Mouse (Mus musculus): ENCODE measurements at regions not wholly inside any gene's neighbourhood (a gene's known extent, or its start where the extent isn't known, plus 50 kb on each side); places are given as distances from the start of the nearest gene placed in this dataset.

GRCm38 (mm10) chr7:134436917-134437316, 51.5 kb upstream of the D7Ertd443e start:
- Histone ChIP-seq H3K27ac (no peak overlapping the region), H3K36me3 (replicated peaks) (no peaks in the 10 kb centered on the region), H3K4me2 (no peak overlapping the region), H3K4me1 (no peaks in the 10 kb centered on the region), H3K27me3 (replicated peaks) (no peaks in the 10 kb centered on the region), H3K4me3 (no peak overlapping the region), H3K9ac (no peak overlapping the region), H3K9me3 (no peaks in the 10 kb centered on the region)
- WGBS, result 87% methylated on average over 3 of the region's 3 CpGs
- ATAC-seq (replicated peaks), result no peak

GRCm38 (mm10) chr7:134439281-134439680, 53.8 kb upstream of the D7Ertd443e start:
- no peak overlapping the region for H3K27ac ChIP-seq
- H3K27me3 ChIP-seq (replicated peaks), result no peaks in the 10 kb centered on the region
- no peaks in the 10 kb centered on the region for H3K4me1 ChIP-seq
- 91% methylated on average over 5 of the region's 5 CpGs for WGBS
- no peaks in the 10 kb centered on the region for H3K9me3 ChIP-seq
- no peaks in the 10 kb centered on the region for H3K36me3 ChIP-seq (replicated peaks)
- no peak for ATAC-seq (replicated peaks)
- no peak overlapping the region for H3K4me3 ChIP-seq
- no peak overlapping the region for H3K4me2 ChIP-seq
- H3K9ac ChIP-seq, result no peak overlapping the region

- WGBS, result 65% methylated on average over 8 of the region's 8 CpGs
- Histone ChIP-seq H3K27ac (no peak overlapping the region), H3K4me3 (no peak overlapping the region), H3K27me3 (replicated peaks) (no peaks in the 10 kb centered on the region), H3K4me1 (no peaks in the 10 kb centered on the region), H3K36me3 (replicated peaks) (no peaks in the 10 kb centered on the region), H3K9me3 (no peaks in the 10 kb centered on the region), H3K4me2 (no peak overlapping the region), H3K9ac (no peak overlapping the region)
- no peak for ATAC-seq (replicated peaks)
These were observed 59.7 kb upstream of the D7Ertd443e start for GRCm38 (mm10) chr7:134445008-134445806.

- Histone ChIP-seq H3K4me3 (no peak overlapping the region), H3K4me1 (no peaks in the 10 kb centered on the region), H3K27ac (no peak overlapping the region), H3K9me3 (no peaks in the 10 kb centered on the region), H3K27me3 (replicated peaks) (no peaks in the 10 kb centered on the region), H3K36me3 (replicated peaks) (no peaks in the 10 kb centered on the region), H3K9ac (no peak overlapping the region), H3K4me2 (no peak overlapping the region)
- ATAC-seq (replicated peaks), result no peak
These were observed 62.3 kb upstream of the D7Ertd443e start for GRCm38 (mm10) chr7:134447648-134448202.

GRCm38 (mm10) chr7:134448831-134449230, 63.4 kb upstream of the D7Ertd443e start:
- H3K9ac ChIP-seq, result no peak overlapping the region
- no peaks in the 10 kb centered on the region for H3K4me1 ChIP-seq
- H3K36me3 ChIP-seq (replicated peaks), result no peaks in the 10 kb centered on the region
- H3K4me3 ChIP-seq, result no peak overlapping the region
- WGBS, result 90% methylated on average over 2 of the region's 2 CpGs
- H3K4me2 ChIP-seq, result no peak overlapping the region
- no peaks in the 10 kb centered on the region for H3K27me3 ChIP-seq (replicated peaks)
- peaks cover 5% of the 10 kb centered on the region; the same call in 1 of the 2 replicates for H3K9me3 ChIP-seq
- H3K27ac ChIP-seq, result no peak overlapping the region
- ATAC-seq (replicated peaks), result no peak

- H3K4me1 ChIP-seq, result peaks cover 9% of the 10 kb centered on the region; the same call in 1 of the 2 replicates
- no peaks in the 10 kb centered on the region for H3K27me3 ChIP-seq (replicated peaks)
- no peak for ATAC-seq (replicated peaks)
- no peak overlapping the region for H3K4me3 ChIP-seq
- H3K9ac ChIP-seq, result no peak overlapping the region
- WGBS, result 70% methylated on average over 3 of the region's 3 CpGs
- H3K4me2 ChIP-seq, result no peak overlapping the region
- H3K27ac ChIP-seq, result no peak overlapping the region
- H3K9me3 ChIP-seq, result no peaks in the 10 kb centered on the region
- no peaks in the 10 kb centered on the region for H3K36me3 ChIP-seq (replicated peaks)
These were observed 77.2 kb upstream of the D7Ertd443e start for GRCm38 (mm10) chr7:134462677-134463076.

- Histone ChIP-seq H3K4me2 (no peak overlapping the region), H3K36me3 (replicated peaks) (no peaks in the 10 kb centered on the region), H3K9ac (no peak overlapping the region), H3K9me3 (no peaks in the 10 kb centered on the region), H3K4me3 (no peak overlapping the region), H3K27me3 (replicated peaks) (no peaks in the 10 kb centered on the region), H3K27ac (no peak overlapping the region), H3K4me1 (peaks cover 8% of the 10 kb centered on the region; the same call in 1 of the 2 replicates)
- no peak for ATAC-seq (replicated peaks)
- 96% methylated on average over 4 of the region's 4 CpGs for WGBS
These were observed 77.9 kb upstream of the D7Ertd443e start for GRCm38 (mm10) chr7:134463380-134463779.

GRCm38 (mm10) chr7:134467216-134467615, 81.8 kb upstream of the D7Ertd443e start:
- Histone ChIP-seq H3K9ac (no peak overlapping the region), H3K36me3 (replicated peaks) (no peaks in the 10 kb centered on the region), H3K4me1 (no peaks in the 10 kb centered on the region), H3K9me3 (no peaks in the 10 kb centered on the region), H3K4me3 (no peak overlapping the region), H3K27me3 (replicated peaks) (no peaks in the 10 kb centered on the region), H3K4me2 (no peak overlapping the region), H3K27ac (no peak overlapping the region)
- 82% methylated on average over 3 of the region's 3 CpGs for WGBS
- ATAC-seq (replicated peaks), result no peak

GRCm38 (mm10) chr7:134471286-134471685, 85.8 kb upstream of the D7Ertd443e start:
- Histone ChIP-seq H3K4me1 (no peaks in the 10 kb centered on the region), H3K9ac (no peak overlapping the region), H3K4me2 (no peak overlapping the region), H3K36me3 (replicated peaks) (no peaks in the 10 kb centered on the region), H3K4me3 (no peak overlapping the region), H3K27me3 (replicated peaks) (no peaks in the 10 kb centered on the region), H3K27ac (no peak overlapping the region), H3K9me3 (no peaks in the 10 kb centered on the region)
- WGBS, result 28% methylated on average over 2 of the region's 2 CpGs
- ATAC-seq (replicated peaks), result no peak

- Histone ChIP-seq H3K27ac (no peak overlapping the region), H3K4me3 (no peak overlapping the region), H3K9ac (no peak overlapping the region), H3K36me3 (replicated peaks) (no peaks in the 10 kb centered on the region), H3K27me3 (replicated peaks) (no peaks in the 10 kb centered on the region), H3K4me2 (no peak overlapping the region), H3K4me1 (no peaks in the 10 kb centered on the region), H3K9me3 (no peaks in the 10 kb centered on the region)
- ATAC-seq (replicated peaks), result no peak
- 67% methylated on average over 4 of the region's 4 CpGs for WGBS
These were observed 105.9 kb upstream of the D7Ertd443e start for GRCm38 (mm10) chr7:134491326-134491725.

- 79% methylated on average over 11 of the region's 11 CpGs for WGBS
- Histone ChIP-seq H3K4me1 (peaks cover 7% of the 10 kb centered on the region), H3K36me3 (replicated peaks) (no peaks in the 10 kb centered on the region), H3K27me3 (replicated peaks) (no peaks in the 10 kb centered on the region), H3K9ac (no peak overlapping the region), H3K9me3 (no peaks in the 10 kb centered on the region), H3K4me2 (no peak overlapping the region), H3K4me3 (no peak overlapping the region), H3K27ac (no peak overlapping the region)
- ATAC-seq (replicated peaks), result no peak
These were observed 111.8 kb upstream of the D7Ertd443e start for GRCm38 (mm10) chr7:134497219-134497618.

GRCm38 (mm10) chr7:134497870-134498269, 112.4 kb upstream of the D7Ertd443e start:
- no peak for ATAC-seq (replicated peaks)
- no peaks in the 10 kb centered on the region for H3K9me3 ChIP-seq
- no peaks in the 10 kb centered on the region for H3K27me3 ChIP-seq (replicated peaks)
- H3K27ac ChIP-seq, result no peak overlapping the region
- H3K4me2 ChIP-seq, result no peak overlapping the region
- H3K9ac ChIP-seq, result no peak overlapping the region
- H3K4me3 ChIP-seq, result no peak overlapping the region
- no peaks in the 10 kb centered on the region for H3K36me3 ChIP-seq (replicated peaks)
- WGBS, result 78% methylated on average over 4 of the region's 4 CpGs
- H3K4me1 ChIP-seq, result peaks cover 7% of the 10 kb centered on the region

- 87% methylated on average over 9 of the region's 9 CpGs for WGBS
- H3K4me3 ChIP-seq, result no peak overlapping the region
- H3K9me3 ChIP-seq, result no peaks in the 10 kb centered on the region
- H3K27me3 ChIP-seq (replicated peaks), result no peaks in the 10 kb centered on the region
- ATAC-seq (replicated peaks), result no peak
- H3K9ac ChIP-seq, result no peak overlapping the region
- no peak overlapping the region for H3K27ac ChIP-seq
- peaks cover 7% of the 10 kb centered on the region for H3K4me1 ChIP-seq
- no peaks in the 10 kb centered on the region for H3K36me3 ChIP-seq (replicated peaks)
- H3K4me2 ChIP-seq, result no peak overlapping the region
These were observed 113.3 kb upstream of the D7Ertd443e start for GRCm38 (mm10) chr7:134498716-134499115.

All from midbrain, embryonic 15.5 days (tissue).